Mouse (Mus musculus): ENCODE measurements around the gene Cherp. TPM values are rescaled to one million over a fixed set of nuclear protein-coding genes. Genes with fewer than 3 reads are reported as not detected.

Cherp gene
- total RNA-seq, 2 experiments from 2014 or later, result 70.4 to 72.7 TPM

DNA sequence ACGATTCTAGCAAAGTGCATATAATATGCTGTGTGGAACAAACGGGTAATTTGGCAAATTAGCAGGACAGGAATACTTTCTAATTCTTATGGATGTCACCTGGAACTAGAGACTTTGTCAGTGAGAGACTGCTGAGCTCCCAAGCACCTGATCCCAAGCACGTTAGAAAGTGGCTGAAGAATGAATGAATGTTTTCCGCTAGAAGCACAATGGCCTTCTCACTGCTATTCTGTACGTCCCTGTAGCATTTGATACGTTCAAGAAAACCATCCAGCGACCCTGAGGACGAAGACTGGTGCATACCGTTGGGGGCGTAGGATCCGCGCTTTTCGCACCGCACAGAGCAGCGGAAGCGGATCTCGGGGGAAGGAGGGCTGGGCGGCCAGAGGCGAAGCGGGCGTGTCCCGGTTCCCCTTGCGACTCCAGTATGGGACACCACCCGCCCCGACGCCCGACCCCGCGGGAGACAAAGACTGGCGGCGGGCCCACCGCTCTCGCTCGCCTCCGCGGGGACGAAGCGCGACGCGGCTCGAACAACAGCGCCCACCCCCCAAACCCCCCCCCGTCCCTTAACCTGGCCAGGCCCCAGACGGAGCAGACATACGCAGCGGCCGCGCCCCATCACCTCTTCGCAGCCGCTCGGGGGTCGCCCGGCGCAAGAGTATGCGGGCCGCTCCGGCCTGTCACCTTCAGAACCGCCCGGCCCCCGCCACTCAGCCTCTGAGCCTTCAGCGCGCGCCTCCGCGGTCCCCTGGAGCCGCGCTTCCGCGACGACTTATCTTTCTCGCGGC, 54.3 kb downstream of the Cherp start:
- peak; percentile 26 to 46 for DNase-seq (ENCODE audit: low spot score in 2 of 2)

DNA sequence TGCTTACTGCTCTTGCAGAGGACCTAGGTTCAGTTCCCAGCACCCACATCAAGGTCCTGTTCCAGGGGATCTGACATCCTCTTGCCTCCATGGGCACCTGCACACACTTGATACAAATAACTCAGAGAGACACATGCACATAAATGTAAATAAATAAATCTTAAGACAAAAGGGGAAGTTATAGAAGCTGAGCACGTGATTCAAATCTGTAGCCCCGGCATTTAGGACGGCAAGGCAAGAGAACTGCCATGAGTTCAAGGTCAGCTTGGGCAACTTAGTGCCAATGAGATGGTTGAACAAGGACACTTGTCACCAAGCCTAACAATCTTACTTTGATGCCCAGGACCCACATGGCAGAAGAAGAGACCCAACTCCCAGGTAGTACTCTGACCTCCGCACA, 57.0 kb downstream of the Cherp start:
- no peak for DNase-seq (ENCODE audit: low spot score in 2 of 2)

DNA sequence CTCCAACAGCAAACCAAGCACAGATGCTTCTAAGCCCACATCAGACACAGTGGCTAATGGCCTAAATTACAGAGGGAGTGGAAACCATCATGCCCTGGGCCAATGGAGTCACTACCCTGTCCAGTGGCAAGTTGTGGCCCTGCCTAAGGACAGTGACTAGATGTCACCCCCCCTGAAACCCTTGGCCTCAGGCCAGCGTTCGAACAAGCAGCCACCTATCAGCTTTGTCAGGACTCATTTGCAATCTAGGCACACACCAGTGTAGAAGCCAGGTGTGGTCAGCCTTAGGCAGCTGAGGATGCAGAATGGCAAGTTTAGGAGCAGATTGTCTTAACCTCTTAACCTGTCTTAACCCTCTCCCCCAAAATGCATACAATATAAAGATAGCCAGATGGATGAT, 59.8 kb downstream of the Cherp start:
- DNase-seq (ENCODE audit: low spot score in 2 of 2), result no peak

DNA sequence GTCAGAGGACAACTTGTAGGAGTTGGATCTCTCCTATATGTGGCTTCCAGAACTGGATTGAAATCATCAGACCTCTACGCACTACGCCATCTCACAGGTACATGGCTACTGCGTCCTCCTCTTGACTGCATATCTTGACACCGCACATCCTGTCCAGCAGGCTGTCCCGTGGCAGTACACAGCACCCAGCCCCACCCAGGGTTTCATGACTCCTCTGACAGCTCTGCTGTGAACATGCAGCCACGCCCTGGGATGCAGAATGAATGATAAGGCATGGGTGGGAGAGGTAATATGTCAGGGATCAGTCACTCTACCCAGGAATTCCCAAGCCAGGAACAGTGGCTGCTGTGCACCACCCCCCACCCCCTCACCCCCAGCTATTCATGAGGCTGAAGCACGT, 61.2 kb downstream of the Cherp start:
- DNase-seq (ENCODE audit: low spot score in 2 of 2), result no peak

Small RNA genes within 50 kb of the gene (microRNA-seq; reads per million reads assigned to microRNA genes)
- 1.7 to 2.5 reads per million in 2 experiments for gene Mir7068

Other genes with a start within 250 kb of the Cherp start
- gene Ap1m1, start 235.2 kb downstream of the Cherp start, total RNA-seq (2021), result 10 to 100 TPM; 80.1 to 80.6 TPM
- 1 to 10 TPM; 2.8 to 4.2 TPM for gene Gm10282, start 170.0 kb downstream of the Cherp start, total RNA-seq (2021)
- 10 to 100 TPM; 15.2 to 23.6 TPM for gene Klf2, start 156.2 kb downstream of the Cherp start, total RNA-seq (2021)
- gene Eps15l1, start 53.8 kb downstream of the Cherp start, total RNA-seq (2021), result 10 to 100 TPM; 62.2 to 63.4 TPM
- gene Calr3, start 31.4 kb downstream of the Cherp start, total RNA-seq (2021), result 1 to 10 TPM; 1.0 to 1.1 TPM
- gene 1700030K09Rik, start 31.3 kb downstream of the Cherp start, total RNA-seq (2021), result 1 to 10 TPM; 9.2 to 9.5 TPM
- gene Slc35e1, start 17.4 kb upstream of the Cherp start, total RNA-seq (2021), result 10 to 100 TPM; 54.9 to 55.8 TPM
- gene Med26, start 73.0 kb upstream of the Cherp start, total RNA-seq (2021), result 10 to 100 TPM; 10.2 to 11.2 TPM
- 100 to 1,000 TPM; 128 to 130 TPM for gene Smim7, start 95.9 kb upstream of the Cherp start, total RNA-seq (2021)
- 100 to 1,000 TPM in 1 of 2 experiments, 10 to 100 TPM in 1; 96.5 to 101 TPM for gene Tmem38a, start 96.8 kb upstream of the Cherp start, total RNA-seq (2021)
- 10 to 100 TPM; 37.6 to 40.9 TPM for gene Nwd1, start 171.5 kb upstream of the Cherp start, total RNA-seq (2021)
- 100 to 1,000 TPM; 134 to 140 TPM for gene Sin3b, start 248.1 kb upstream of the Cherp start, total RNA-seq (2021)

Data from left cerebral cortex, adult 18-20 months (tissue).